Mouse (Mus musculus): Measurements from ENCODE around the gene Mterf4.
"Not testable (repeated sequence)": the region's sequence is repeated elsewhere in the genome, so short reads cannot be mapped to it uniquely, and the experiment has no call there.

Gene Mterf4

GRCm38 (mm10) chr1:93305581-93306337 lies at the start of gene Mterf4:
Gene Mterf4, minus strand, starts transcription at chr1:93305915.
- peak; percentile 81 for DNase-seq

GRCm38 (mm10) chr1:93352724-93353123 lies 47.0 kb upstream of the Mterf4 start:
- no peak for DNase-seq

GRCm38 (mm10) chr1:93349701-93350100 lies 44.0 kb upstream of the Mterf4 start:
- no peak for DNase-seq

GRCm38 (mm10) chr1:93347176-93347575 lies 41.5 kb upstream of the Mterf4 start:
- no peak for DNase-seq

GRCm38 (mm10) chr1:93343504-93344047 lies 37.9 kb upstream of the Mterf4 start:
- peak; percentile 92 for DNase-seq

GRCm38 (mm10) chr1:93342648-93343503 lies 37.2 kb upstream of the Mterf4 start, which contains the start of the genes Ppp1r7 and Pask:
Gene Ppp1r7, plus strand, starts transcription at chr1:93342854.
Gene Pask, minus strand, starts transcription at chr1:93343482.
- DNase-seq = peak; percentile 90

- no peak for DNase-seq
Observed at GRCm38 (mm10) chr1:93334621-93335020, 28.9 kb upstream of the Mterf4 start.

- DNase-seq = no peak
Observed at GRCm38 (mm10) chr1:93326446-93326845, 20.7 kb upstream of the Mterf4 start.

- DNase-seq = no peak
Observed at GRCm38 (mm10) chr1:93323973-93324372, 18.3 kb upstream of the Mterf4 start.

GRCm38 (mm10) chr1:93300578-93300977 lies 5.1 kb downstream of the Mterf4 start:
- no peak for DNase-seq

GRCm38 (mm10) chr1:93299791-93300190 lies 5.9 kb downstream of the Mterf4 start:
- no peak for DNase-seq

GRCm38 (mm10) chr1:93294491-93294890 lies 11.2 kb downstream of the Mterf4 start:
- DNase-seq = not testable (repeated sequence)

- no peak for DNase-seq
Observed at GRCm38 (mm10) chr1:93292006-93292405, 13.7 kb downstream of the Mterf4 start.

- DNase-seq = no peak
Observed at GRCm38 (mm10) chr1:93291591-93291990, 14.1 kb downstream of the Mterf4 start.

- no peak for DNase-seq
Observed at GRCm38 (mm10) chr1:93290956-93291355, 14.8 kb downstream of the Mterf4 start.

- DNase-seq = peak; percentile 17
Observed at GRCm38 (mm10) chr1:93289678-93290214, 16.0 kb downstream of the Mterf4 start.

GRCm38 (mm10) chr1:93277041-93277440 lies 28.7 kb downstream of the Mterf4 start:
- no peak for DNase-seq

- DNase-seq = no peak
Observed at GRCm38 (mm10) chr1:93275561-93275960, 30.2 kb downstream of the Mterf4 start.

GRCm38 (mm10) chr1:93272409-93272821 lies 33.3 kb downstream of the Mterf4 start:
- DNase-seq = peak; percentile 48

- no peak for DNase-seq
Observed at GRCm38 (mm10) chr1:93271751-93272150, 34.0 kb downstream of the Mterf4 start.

- no peak for DNase-seq
Observed at GRCm38 (mm10) chr1:93270516-93271240, 35.0 kb downstream of the Mterf4 start.

- DNase-seq = no peak
Observed at GRCm38 (mm10) chr1:93268246-93268645, 37.5 kb downstream of the Mterf4 start.

All from thymus, postnatal 25 days (tissue).